Mouse (Mus musculus) granulocyte monocyte progenitor cell, adult 5-6 weeks (primary cell): ENCODE measurements around the gene Bard1. TPM values are rescaled to one million over a fixed set of nuclear protein-coding genes. Genes with fewer than 3 reads are reported as not detected.
A peak's percentile ranks its signal among the peaks of the same experiment; 100 is the strongest.

Experiments
- ATAC-seq: replicated peaks from 2 replicates; pipeline ENCODE4 v1.8.0; 2016; ENCODE audit warnings: mild to moderate bottlenecking, moderate TSS enrichment, inconsistent platforms; ENCODE audit not compliant: poor library complexity, severe bottlenecking
- total RNA-seq, 2 experiments: library from RNA; stranded (forward) in 1 of 2; stranded (reverse) in 1 of 2; fragments of 200-712, 200-1000 nt in 1 of 2; fragments of >200 nt in 1 of 2; fragmentation: Nextera tagmentation in 1 of 2; gene quantifications; 2 replicates each; pipeline ENCODE4 v1.2.3; 2014 to 2017

The Bard1 gene
- 15.3 and 15.9 TPM in 2 replicates for total RNA-seq (2014; fragmentation: Nextera tagmentation)
- 11.2 and 13.6 TPM in 2 replicates for total RNA-seq (2017)

GRCm38 (mm10) chr1:71102344-71103173, at the start of gene Bard1:
TSS of gene Bard1 (minus strand) at chr1:71103146.
- ATAC-seq = peak; percentile 83

- no peak for ATAC-seq
Observed at GRCm38 (mm10) chr1:71127171-71127570, 24.2 kb upstream of the Bard1 start.

- ATAC-seq = no peak
Observed at GRCm38 (mm10) chr1:71118511-71118910, 15.6 kb upstream of the Bard1 start.

- no peak for ATAC-seq
Observed at GRCm38 (mm10) chr1:71117253-71117652, 14.3 kb upstream of the Bard1 start.

- ATAC-seq = peak; percentile 98
Observed at GRCm38 (mm10) chr1:71115781-71116180, 12.8 kb upstream of the Bard1 start.

- no peak for ATAC-seq
Observed at GRCm38 (mm10) chr1:71109858-71110257, 6.9 kb upstream of the Bard1 start.

- ATAC-seq = no peak
Observed at GRCm38 (mm10) chr1:71106127-71106526, 3.2 kb upstream of the Bard1 start.

GRCm38 (mm10) chr1:71105724-71106123, 2.8 kb upstream of the Bard1 start:
- ATAC-seq = no peak

- peak; percentile 8 for ATAC-seq
Observed at GRCm38 (mm10) chr1:71103174-71103864, 373 bp upstream of the Bard1 start.

- no peak for ATAC-seq
Observed at GRCm38 (mm10) chr1:71101369-71101970, 1.5 kb downstream of the Bard1 start.

GRCm38 (mm10) chr1:71100591-71101368, 2.2 kb downstream of the Bard1 start:
- no peak for ATAC-seq

GRCm38 (mm10) chr1:71099945-71100515, 2.9 kb downstream of the Bard1 start:
- ATAC-seq = peak; percentile 14

GRCm38 (mm10) chr1:71096031-71096430, 6.9 kb downstream of the Bard1 start:
- ATAC-seq = no peak

GRCm38 (mm10) chr1:71095211-71095805, 7.6 kb downstream of the Bard1 start:
- ATAC-seq = no peak

- no peak for ATAC-seq
Observed at GRCm38 (mm10) chr1:71075651-71076050, 27.3 kb downstream of the Bard1 start.

- no peak for ATAC-seq
Observed at GRCm38 (mm10) chr1:71070771-71071170, 32.2 kb downstream of the Bard1 start.

- no peak for ATAC-seq
Observed at GRCm38 (mm10) chr1:71068728-71069304, 34.1 kb downstream of the Bard1 start.

GRCm38 (mm10) chr1:71063885-71064492, 39.0 kb downstream of the Bard1 start:
- ATAC-seq = no peak

GRCm38 (mm10) chr1:71056143-71056542, 46.8 kb downstream of the Bard1 start:
- no peak for ATAC-seq
